Mouse (Mus musculus): ENCODE measurements around the gene Jag2. TPM values are rescaled to one million over a fixed set of nuclear protein-coding genes. Genes with fewer than 3 reads are reported as not detected.

Jag2 gene
- polyA plus RNA-seq, 1 experiment from 2014 or later: 0.14 TPM

DNA sequence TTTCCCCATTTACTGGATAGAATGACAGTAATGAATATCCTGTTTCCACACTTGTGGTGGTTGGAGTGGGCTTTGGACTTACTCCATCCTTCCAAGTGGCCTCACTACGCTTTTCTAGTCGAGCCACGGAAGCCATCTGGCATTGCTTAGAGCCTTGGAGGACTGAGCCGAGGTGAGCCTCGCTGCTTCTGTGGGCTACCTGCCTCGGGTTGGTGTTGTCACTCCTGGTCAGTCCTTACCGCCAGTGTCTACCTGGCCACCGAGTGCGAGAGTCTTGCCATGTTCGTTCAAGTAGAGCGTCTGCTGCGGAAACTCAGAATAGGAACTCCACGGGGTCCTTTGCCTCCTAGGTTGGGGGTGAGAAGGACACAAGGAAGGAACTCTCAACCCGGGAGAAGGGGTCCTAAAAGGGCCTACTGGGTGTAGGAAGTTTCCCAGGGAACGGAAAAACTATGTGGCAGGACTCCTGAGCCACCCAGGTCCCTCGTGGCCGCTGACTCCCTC is 52.5 kb downstream of the Jag2 start:
- Histone ChIP-seq H3K4me3 (ENCODE audit: low read depth, low read length) (peak overlapping the region; percentile 39), H3K9me3 (ENCODE audit: low read length) (no peaks in the 10 kb centered on the region), H3K27me3 (ENCODE audit: insufficient read depth, low read length) (peaks cover 52% of the 10 kb centered on the region), H3K4me1 (ENCODE audit: insufficient read depth) (peaks cover 22% of the 10 kb centered on the region), H3K27ac (ENCODE audit: low read depth) (no peak overlapping the region), H3K9ac (replicated peaks) (peak overlapping the region; percentile 34; the same call in 1 of the 2 replicates), H3K36me3 (replicated peaks; ENCODE audit: insufficient read depth, low read length) (no peaks in the 10 kb centered on the region), H3K4me2 (ENCODE audit: low read depth, low read length) (peak overlapping the region; percentile 58)
- WGBS (ENCODE audit: insufficient replicate concordance): 4% methylated on average over 17 of the region's 17 CpGs
- ATAC-seq: no peak
- no peak for TF ChIP-seq EP300 (IDR thresholded peaks at IDR 0.05; ENCODE audit: low read depth)
- no peak for TF ChIP-seq CTCF (IDR thresholded peaks at IDR 0.05; ENCODE audit: low read depth)
- DNase-seq: no peak

DNA sequence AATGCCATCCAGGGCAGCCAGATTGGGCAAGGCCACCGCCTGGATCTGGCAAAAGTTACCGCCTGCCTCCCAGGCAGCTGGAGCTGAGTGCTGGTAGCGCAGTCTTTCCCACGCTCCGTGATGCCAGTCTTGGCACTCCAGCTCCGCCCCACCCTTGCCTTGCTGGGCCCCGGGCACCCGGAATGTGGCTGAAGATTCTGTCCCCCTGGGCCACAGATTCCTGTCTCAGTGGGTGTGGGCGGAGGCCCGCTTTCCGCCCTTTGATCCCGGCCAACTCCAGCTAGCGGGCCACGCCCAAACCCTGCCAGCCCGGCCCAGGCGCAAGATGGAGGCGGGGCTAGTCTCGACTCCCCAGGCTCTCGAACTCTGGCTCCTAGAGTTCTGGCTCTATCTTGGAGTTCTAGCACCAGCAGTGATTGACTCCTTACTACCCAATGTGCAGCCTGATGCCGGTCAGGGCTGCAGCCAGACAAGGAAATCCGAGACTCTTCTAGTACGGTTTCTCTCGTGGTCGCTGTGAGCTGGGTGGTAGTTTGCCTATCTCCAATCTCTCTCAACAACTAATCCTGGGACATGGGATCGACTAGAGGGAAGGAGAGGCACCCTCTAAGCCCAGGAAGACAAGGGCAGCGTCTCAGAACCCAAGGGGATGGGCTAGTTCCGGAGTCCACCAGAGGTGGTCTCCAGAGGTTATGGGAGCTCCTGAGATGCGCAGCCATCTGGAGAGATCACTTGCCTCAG is 53.1 kb downstream of the Jag2 start:
- TF ChIP-seq CTCF (IDR thresholded peaks at IDR 0.05; ENCODE audit: low read depth) (no peak), EP300 (IDR thresholded peaks at IDR 0.05; ENCODE audit: low read depth) (no peak)
- H3K4me1 ChIP-seq (ENCODE audit: insufficient read depth): peaks cover 22% of the 10 kb centered on the region
- DNase-seq: peak; percentile 59
- H3K4me2 ChIP-seq (ENCODE audit: low read depth, low read length): peak overlapping the region; percentile 46
- 6% methylated on average over 28 of the region's 28 CpGs for WGBS (ENCODE audit: insufficient replicate concordance)
- no peaks in the 10 kb centered on the region for H3K36me3 ChIP-seq (replicated peaks; ENCODE audit: insufficient read depth, low read length)
- H3K4me3 ChIP-seq (ENCODE audit: low read depth, low read length): peak overlapping the region; percentile 17; the same call in 1 of the 2 replicates
- no peak overlapping the region for H3K27ac ChIP-seq (ENCODE audit: low read depth)
- peaks cover 52% of the 10 kb centered on the region for H3K27me3 ChIP-seq (ENCODE audit: insufficient read depth, low read length)
- no peak for ATAC-seq
- no peak overlapping the region; the same call in 1 of the 2 replicates for H3K9ac ChIP-seq (replicated peaks)
- no peaks in the 10 kb centered on the region for H3K9me3 ChIP-seq (ENCODE audit: low read length)

DNA sequence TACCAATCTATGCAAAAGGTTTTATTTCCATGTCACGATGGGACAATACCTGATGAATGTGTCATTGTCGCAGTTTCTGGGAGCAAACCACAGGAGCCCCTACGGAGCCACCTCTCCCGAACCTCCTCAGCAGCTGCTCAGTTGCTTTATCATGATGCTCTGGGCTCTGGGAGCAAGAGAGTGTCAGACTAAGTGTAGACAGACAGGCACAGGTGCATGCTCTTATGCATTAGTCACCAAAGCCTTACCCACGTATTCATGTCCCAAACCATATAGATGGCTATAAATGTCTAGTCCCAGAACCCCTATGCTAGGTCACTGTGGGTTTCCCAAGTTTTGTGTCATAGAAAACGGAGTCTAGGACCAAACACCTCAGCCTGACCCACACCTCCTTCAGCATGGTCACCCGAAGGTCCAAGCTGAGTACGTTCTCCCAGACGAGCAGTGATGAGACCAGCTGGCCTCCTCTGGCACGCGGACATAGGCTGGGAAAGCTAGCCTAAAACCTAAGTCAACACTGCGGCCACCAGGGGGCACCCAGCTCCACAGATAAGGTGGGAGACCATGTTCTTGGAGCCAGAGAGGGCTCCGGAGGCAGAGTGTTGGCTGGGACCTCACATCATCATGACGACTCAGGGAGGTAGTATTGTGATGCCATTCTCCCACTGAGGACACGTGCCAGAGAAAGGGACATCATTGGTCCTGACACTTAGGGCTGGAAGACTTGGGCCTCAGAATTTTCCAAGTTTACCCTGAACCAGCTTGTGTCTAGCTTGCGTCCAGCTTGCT is 54.2 kb downstream of the Jag2 start:
- Histone ChIP-seq H3K4me2 (ENCODE audit: low read depth, low read length) (no peak overlapping the region), H3K4me3 (ENCODE audit: low read depth, low read length) (no peak overlapping the region), H3K4me1 (ENCODE audit: insufficient read depth) (peaks cover 26% of the 10 kb centered on the region), H3K36me3 (replicated peaks; ENCODE audit: insufficient read depth, low read length) (no peaks in the 10 kb centered on the region), H3K27ac (ENCODE audit: low read depth) (no peak overlapping the region), H3K9me3 (ENCODE audit: low read length) (no peaks in the 10 kb centered on the region), H3K27me3 (ENCODE audit: insufficient read depth, low read length) (peaks cover 58% of the 10 kb centered on the region), H3K9ac (replicated peaks) (no peak overlapping the region)
- peak; percentile 91 for TF ChIP-seq CTCF (IDR thresholded peaks at IDR 0.05; ENCODE audit: low read depth)
- no peak for TF ChIP-seq EP300 (IDR thresholded peaks at IDR 0.05; ENCODE audit: low read depth)
- WGBS (ENCODE audit: insufficient replicate concordance): 23% methylated on average over 16 of the region's 16 CpGs
- DNase-seq (peak; percentile 87), ATAC-seq (peak; percentile 57)

DNA sequence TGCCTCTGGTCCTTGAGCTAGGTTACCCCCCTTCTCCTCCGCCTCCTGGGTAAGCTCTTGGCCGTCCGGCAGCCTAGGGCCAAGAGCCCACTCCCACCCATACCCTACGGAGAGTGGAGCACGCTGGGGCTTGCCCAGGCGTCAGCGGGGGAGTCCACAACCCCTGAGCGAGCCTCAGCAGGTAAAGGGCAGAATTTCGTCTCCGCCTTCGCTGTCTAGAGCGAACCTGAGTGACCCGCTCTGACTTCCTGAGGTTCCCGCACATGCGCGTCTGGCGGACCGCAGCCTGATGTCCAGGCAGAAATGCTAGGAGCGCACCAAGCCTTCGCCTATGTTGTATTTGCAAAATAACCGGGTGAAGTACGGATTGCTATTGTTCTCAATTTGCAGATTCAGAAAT is 55.4 kb downstream of the Jag2 start:
- ATAC-seq (no peak), DNase-seq (no peak)
- 21% methylated on average over 22 of the region's 22 CpGs for WGBS (ENCODE audit: insufficient replicate concordance)
- H3K9me3 ChIP-seq (ENCODE audit: low read length): no peaks in the 10 kb centered on the region
- TF ChIP-seq EP300 (IDR thresholded peaks at IDR 0.05; ENCODE audit: low read depth) (no peak), CTCF (IDR thresholded peaks at IDR 0.05; ENCODE audit: low read depth) (no peak)
- no peak overlapping the region for H3K27ac ChIP-seq (ENCODE audit: low read depth)
- no peaks in the 10 kb centered on the region for H3K36me3 ChIP-seq (replicated peaks; ENCODE audit: insufficient read depth, low read length)
- H3K27me3 ChIP-seq (ENCODE audit: insufficient read depth, low read length): peaks cover 58% of the 10 kb centered on the region
- H3K4me3 ChIP-seq (ENCODE audit: low read depth, low read length): no peak overlapping the region
- H3K4me1 ChIP-seq (ENCODE audit: insufficient read depth): peaks cover 29% of the 10 kb centered on the region
- H3K9ac ChIP-seq (replicated peaks): no peak overlapping the region
- H3K4me2 ChIP-seq (ENCODE audit: low read depth, low read length): no peak overlapping the region

DNA sequence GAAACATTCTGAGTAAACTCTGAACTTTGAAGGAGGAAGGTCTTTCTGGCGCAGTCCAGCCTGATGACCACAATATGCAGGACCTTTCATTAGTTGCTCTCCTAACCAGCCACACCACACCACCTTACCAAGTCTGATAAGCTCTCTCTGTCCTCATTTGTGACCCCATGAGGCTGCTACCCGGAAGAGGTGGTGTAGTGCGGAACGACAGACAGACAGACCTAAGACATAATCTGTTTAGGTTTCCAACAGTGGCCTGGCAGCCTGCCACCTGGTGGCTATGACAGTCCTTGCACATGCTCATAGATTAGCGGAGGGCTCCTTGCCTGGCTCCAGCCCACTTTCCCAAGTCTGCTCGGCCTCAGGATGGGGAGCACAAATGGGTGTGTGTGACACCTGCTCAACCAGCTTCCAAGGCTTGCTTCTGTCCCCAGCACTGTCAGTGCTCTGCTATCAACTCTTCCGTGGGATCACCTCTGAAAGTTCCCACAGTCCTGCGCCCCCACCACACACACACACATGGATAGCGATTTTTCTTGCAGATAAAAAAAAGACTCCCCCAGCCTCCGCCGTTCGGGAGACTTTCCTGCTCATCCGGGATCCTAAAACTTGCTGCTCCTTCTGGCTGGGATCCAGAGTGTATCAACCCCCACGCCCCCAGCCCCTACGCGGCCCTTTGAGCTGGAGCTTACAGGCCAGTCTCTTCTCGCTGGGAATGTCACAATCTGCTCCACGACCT is 56.0 kb downstream of the Jag2 start:
- Histone ChIP-seq H3K27me3 (ENCODE audit: insufficient read depth, low read length) (peaks cover 55% of the 10 kb centered on the region), H3K36me3 (replicated peaks; ENCODE audit: insufficient read depth, low read length) (no peaks in the 10 kb centered on the region), H3K27ac (ENCODE audit: low read depth) (no peak overlapping the region), H3K4me2 (ENCODE audit: low read depth, low read length) (peak overlapping the region; percentile 33; the same call in 1 of the 2 replicates), H3K9ac (replicated peaks) (no peak overlapping the region), H3K9me3 (ENCODE audit: low read length) (no peaks in the 10 kb centered on the region), H3K4me1 (ENCODE audit: insufficient read depth) (peaks cover 29% of the 10 kb centered on the region), H3K4me3 (ENCODE audit: low read depth, low read length) (no peak overlapping the region)
- TF ChIP-seq EP300 (IDR thresholded peaks at IDR 0.05; ENCODE audit: low read depth) (no peak), CTCF (IDR thresholded peaks at IDR 0.05; ENCODE audit: low read depth) (peak; percentile 88)
- DNase-seq: peak; percentile 77
- WGBS (ENCODE audit: insufficient replicate concordance): 21% methylated on average over 18 of the region's 18 CpGs
- peak; percentile 38; the same call in 1 of the 2 replicates for ATAC-seq

All from liver, postnatal 0 days (tissue).